Mouse (Mus musculus) erythroblast, embryonic 14.5 days (primary cell): ENCODE data around the gene Sidt2. TPM values are rescaled to one million over a fixed set of nuclear protein-coding genes. Genes with fewer than 3 reads are reported as not detected.
A peak's percentile ranks its signal among the peaks of the same experiment; 100 is the strongest.

Source experiments
- H3K27me3 ChIP-seq: 2 replicates; pipeline ENCODE4 v1.6.1; 2012; ENCODE audit warnings: inconsistent platforms; ENCODE audit not compliant: control insufficient read depth
- H3K36me3 ChIP-seq: 2 replicates; pipeline ENCODE4 v1.6.1; 2012; ENCODE audit warnings: mild to moderate bottlenecking, inconsistent platforms; ENCODE audit not compliant: control insufficient read depth
- H3K4me1 ChIP-seq: 2 replicates; pipeline ENCODE4 v1.6.1; 2012; ENCODE audit warnings: inconsistent platforms; ENCODE audit not compliant: control insufficient read depth
- H3K4me3 ChIP-seq: replicated peaks from 2 replicates; pipeline ENCODE3; 2012; ENCODE audit warnings: moderate library complexity, mild to moderate bottlenecking, inconsistent platforms
- H3K9me3 ChIP-seq: 2 replicates; pipeline ENCODE4 v1.6.1; 2012; ENCODE audit warnings: low read length, inconsistent platforms, mixed read lengths; ENCODE audit not compliant: control insufficient read depth
- GATA1 ChIP-seq: IDR thresholded peaks from 2 replicates; pipeline ENCODE4 v1.6.1; 2012; ENCODE audit warnings: low read length, inconsistent platforms, mixed read lengths
- TAL1 ChIP-seq: IDR thresholded peaks from 3 replicates; pipeline ENCODE4 v1.6.1; 2012; ENCODE audit warnings: low read length, inconsistent platforms, mixed read lengths
- polyA plus RNA-seq: library from polyadenylated mRNA; stranded (reverse); fragments of >175 nt; gene quantifications from 2 replicates; pipeline ENCODE4 v1.2.3, GENCODE M21; 2012

Sidt2 gene
- polyA plus RNA-seq, 1 experiment, result 2.4 TPM

- no peak for TF ChIP-seq TAL1
- H3K36me3 ChIP-seq, result peaks cover 45% of the 10 kb centered on the region
These were observed 49.2 kb downstream of the Sidt2 start for GRCm38 (mm10) chr9:45905811-45906237.

DNA sequence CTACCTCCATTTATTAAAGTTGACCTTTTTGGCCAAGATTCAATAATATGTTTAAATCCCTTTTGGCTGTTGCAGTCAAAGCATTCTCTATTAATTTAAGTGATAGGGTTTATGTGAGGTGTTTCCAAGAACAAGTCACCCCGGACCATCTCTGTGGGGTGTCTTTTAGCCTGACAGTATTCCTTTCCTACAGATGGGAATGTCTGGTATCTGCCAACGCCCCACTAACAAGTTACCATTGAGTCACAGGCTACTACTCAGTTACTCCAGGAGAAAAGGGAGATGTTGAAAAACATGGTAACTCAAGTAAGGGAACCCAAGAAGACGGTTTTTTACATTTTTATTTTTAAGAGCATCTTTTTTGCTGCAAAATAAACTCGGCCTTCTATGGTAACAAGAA, 49.9 kb downstream of the Sidt2 start:
- peaks cover 41% of the 10 kb centered on the region for H3K36me3 ChIP-seq
- peaks cover 32% of the 10 kb centered on the region for H3K4me1 ChIP-seq
- no peaks in the 10 kb centered on the region for H3K9me3 ChIP-seq
- peak overlapping the region; percentile 70 for H3K4me3 ChIP-seq
- TF ChIP-seq TAL1 (no peak), GATA1 (no peak)
- no peaks in the 10 kb centered on the region for H3K27me3 ChIP-seq

More at GRCm38 (mm10) chr9:45905811-45906237, 49.2 kb downstream of the Sidt2 start:
- peaks cover 32% of the 10 kb centered on the region for H3K4me1 ChIP-seq
- H3K27me3 ChIP-seq, result no peaks in the 10 kb centered on the region
- H3K4me3 ChIP-seq, result peak overlapping the region; percentile 70
- H3K9me3 ChIP-seq, result no peaks in the 10 kb centered on the region

DNA sequence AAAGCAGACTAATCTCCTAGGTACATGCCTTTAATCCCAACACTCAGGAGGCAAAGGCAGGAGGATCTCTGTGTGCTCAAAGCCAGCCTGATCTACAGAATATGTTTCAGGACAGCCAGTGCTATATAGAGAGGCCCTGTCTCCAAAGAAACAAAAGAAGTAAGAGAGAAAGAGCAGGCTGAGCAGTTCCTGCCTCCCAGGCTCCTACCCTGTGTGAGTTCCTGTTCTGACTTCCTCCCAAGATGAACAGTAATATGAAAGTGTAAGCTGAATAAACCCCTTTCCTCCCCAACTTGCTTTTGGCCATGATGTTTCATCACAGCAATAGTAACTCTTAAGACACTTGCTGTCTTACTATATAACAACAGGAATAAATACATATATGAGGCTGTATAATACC, 61.4 kb downstream of the Sidt2 start:
- H3K4me3 ChIP-seq, result no peak overlapping the region
- H3K27me3 ChIP-seq, result no peaks in the 10 kb centered on the region
- no peaks in the 10 kb centered on the region for H3K4me1 ChIP-seq
- TF ChIP-seq GATA1 (no peak), TAL1 (no peak)
- no peaks in the 10 kb centered on the region for H3K9me3 ChIP-seq
- peaks cover 89% of the 10 kb centered on the region for H3K36me3 ChIP-seq

Other genes with a start within 250 kb of the Sidt2 start
- 2.7 and 3.3 TPM in 2 replicates for gene Cep164, start 126.6 kb downstream of the Sidt2 start, polyA plus RNA-seq
- gene Bace1, start 116.7 kb downstream of the Sidt2 start, polyA plus RNA-seq, result 0.01 and 0.02 TPM in 2 replicates
- 0.58 and 0.82 TPM in 2 replicates for gene Pcsk7, start 48.8 kb downstream of the Sidt2 start, polyA plus RNA-seq
- 0.96 and 1.3 TPM in 2 replicates for gene Rnf214, start 48.3 kb downstream of the Sidt2 start, polyA plus RNA-seq
- gene Tagln, start 19.2 kb downstream of the Sidt2 start, polyA plus RNA-seq, result not detected in 2 replicates
- 8.5 and 11.0 TPM in 2 replicates for gene Pafah1b2, start 57.4 kb upstream of the Sidt2 start, polyA plus RNA-seq
- 0.13 and 0.25 TPM in 2 replicates for gene Sik3, start 57.6 kb upstream of the Sidt2 start, polyA plus RNA-seq